Mouse (Mus musculus) stomach, embryonic 14.5 days (tissue): ENCODE measurements at regions not wholly inside any gene's neighbourhood (a gene's known extent, or its start where the extent isn't known, plus 50 kb on each side); places are given as distances from the start of the nearest gene placed in this dataset.

ENCODE experiments used
- ATAC-seq: fragments of 200-750 bp; cut with Nextera tagmentation; 2 replicates; pipeline ENCODE4 v1.8.0; 2017; ENCODE audit warnings: low read depth, moderate TSS enrichment; ENCODE audit not compliant: insufficient number of reproducible peaks, insufficient read depth, low FRiP score
- H3K27ac ChIP-seq: fragments of 300-500 bp; sonication (generic); 2 replicates; pipeline ENCODE4 v1.5.1; 2014; ENCODE audit warnings: mild to moderate bottlenecking, low read length, moderate library complexity, mixed read lengths
- H3K27me3 ChIP-seq: fragments of 300-500 bp; sonication (generic); 2 replicates; pipeline ENCODE4 v1.6.1; 2014; ENCODE audit warnings: low read length, control low read depth, mixed read lengths; ENCODE audit not compliant: control insufficient read depth, insufficient read depth
- H3K36me3 ChIP-seq: fragments of 300-500 bp; sonication (generic); 2 replicates; pipeline ENCODE4 v1.6.1; 2014; ENCODE audit warnings: mild to moderate bottlenecking, control low read depth, low read length, moderate library complexity, mixed read lengths; ENCODE audit not compliant: control insufficient read depth, insufficient read depth
- H3K4me1 ChIP-seq: fragments of 300-500 bp; sonication (generic); 2 replicates; pipeline ENCODE4 v1.6.1; 2014; ENCODE audit warnings: low read length, control low read depth, mixed read lengths; ENCODE audit not compliant: control insufficient read depth, insufficient read depth
- H3K4me2 ChIP-seq: fragments of 300-500 bp; sonication (generic); replicated peaks from 2 replicates; pipeline ENCODE4 v1.6.1; 2014; ENCODE audit warnings: low read depth, low read length, control low read depth
- H3K4me3 ChIP-seq: fragments of 300-500 bp; sonication (generic); 2 replicates; pipeline ENCODE4 v1.5.1; 2014; ENCODE audit warnings: low read depth, low read length, control low read depth
- H3K9ac ChIP-seq: fragments of 300-500 bp; sonication (generic); replicated peaks from 2 replicates; pipeline ENCODE4 v1.6.1; 2014; ENCODE audit warnings: low read depth, mild to moderate bottlenecking, control low read depth, low read length, moderate library complexity, mixed read lengths
- H3K9me3 ChIP-seq: fragments of 300-500 bp; sonication (generic); 2 replicates; pipeline ENCODE4 v1.6.1; 2016; ENCODE audit warnings: low read depth, low read length, control low read depth; ENCODE audit not compliant: control insufficient read depth
- WGBS: fragments of 180-500 bp; shearing (Covaris S2); extraction: QIAGEN DNeasy Blood & Tissue Kit; methylation state at CpG from one replicate; pipeline ENCODE4 v1.1.7; 2014; 5-methylcytosine and 5-hydroxymethylcytosine counted together

- ATAC-seq, result no peak
- WGBS, result 68% methylated on average over 1 of the region's 1 CpGs
- no peak overlapping the region for H3K27ac ChIP-seq
- no peak overlapping the region for H3K4me3 ChIP-seq
- no peaks in the 10 kb centered on the region for H3K27me3 ChIP-seq
- H3K4me1 ChIP-seq, result no peaks in the 10 kb centered on the region
- H3K4me2 ChIP-seq, result no peak overlapping the region
- no peaks in the 10 kb centered on the region for H3K9me3 ChIP-seq
- no peak overlapping the region for H3K9ac ChIP-seq
- H3K36me3 ChIP-seq, result no peaks in the 10 kb centered on the region
These were observed 75.5 kb upstream of the Inhba start for GRCm38 (mm10) chr13:15936109-15936508.

- ATAC-seq, result no peak
- 83% methylated on average over 4 of the region's 4 CpGs for WGBS
- H3K4me1 ChIP-seq, result no peaks in the 10 kb centered on the region
These were observed 61.5 kb upstream of the Inhba start for GRCm38 (mm10) chr13:15950143-15950542.

GRCm38 (mm10) chr13:15950885-15951610 is 60.6 kb upstream of the Inhba start:
- Histone ChIP-seq H3K4me3 (no peak overlapping the region), H3K4me1 (no peaks in the 10 kb centered on the region), H3K4me2 (no peak overlapping the region), H3K9me3 (no peaks in the 10 kb centered on the region), H3K9ac (no peak overlapping the region), H3K27me3 (no peaks in the 10 kb centered on the region), H3K36me3 (no peaks in the 10 kb centered on the region), H3K27ac (no peak overlapping the region)
- 73% methylated on average over 3 of the region's 3 CpGs for WGBS
- ATAC-seq, result no peak

More at GRCm38 (mm10) chr13:15950143-15950542, 61.5 kb upstream of the Inhba start:
- Histone ChIP-seq H3K27me3 (no peaks in the 10 kb centered on the region), H3K4me3 (no peak overlapping the region), H3K9ac (no peak overlapping the region), H3K4me2 (no peak overlapping the region), H3K27ac (no peak overlapping the region), H3K9me3 (no peaks in the 10 kb centered on the region), H3K36me3 (no peaks in the 10 kb centered on the region)
